Mouse (Mus musculus) right cerebral cortex, postnatal 10 days (tissue): Measurements from ENCODE around the gene Spint1.
A peak's percentile ranks its signal among the peaks of the same experiment; 100 is the strongest.

Experiments used
- DNase-seq, 2 experiments: peaks; one replicate each; pipeline ENCODE4 v3.0.0; 2021; ENCODE audit warnings: low spot score in 2 of 2

Spint1 gene

GRCm38 (mm10) chr2:119237210-119237870 is at the start of gene Spint1:
Spint1 (plus strand) TSS chr2:119237362.
- no peak for DNase-seq

- DNase-seq: peak; percentile 77 to 85
Measured at GRCm38 (mm10) chr2:119189029-119189710, 48.0 kb upstream of the Spint1 start.

GRCm38 (mm10) chr2:119190969-119191368 is 46.2 kb upstream of the Spint1 start:
- DNase-seq: no peak

GRCm38 (mm10) chr2:119194140-119194539 is 43.0 kb upstream of the Spint1 start:
- no peak for DNase-seq

- no peak for DNase-seq
Measured at GRCm38 (mm10) chr2:119196316-119197108, 40.6 kb upstream of the Spint1 start.

- no peak for DNase-seq
Measured at GRCm38 (mm10) chr2:119197493-119197892, 39.7 kb upstream of the Spint1 start.

- DNase-seq: no peak
Measured at GRCm38 (mm10) chr2:119198049-119198448, 39.1 kb upstream of the Spint1 start.

- DNase-seq: no peak
Measured at GRCm38 (mm10) chr2:119198934-119199333, 38.2 kb upstream of the Spint1 start.

- peak in 1 of 2 experiments; percentile 45 for DNase-seq
Measured at GRCm38 (mm10) chr2:119202914-119203453, 34.2 kb upstream of the Spint1 start.

- DNase-seq: no peak
Measured at GRCm38 (mm10) chr2:119203871-119204460, 33.2 kb upstream of the Spint1 start.

GRCm38 (mm10) chr2:119207961-119208343 is 29.2 kb upstream of the Spint1 start:
- DNase-seq: no peak

GRCm38 (mm10) chr2:119208344-119209175 is 28.6 kb upstream of the Spint1 start, which contains the start of the genes Zfyve19 and Dnajc17:
Zfyve19 (plus strand) TSS chr2:119208617.
Dnajc17 (minus strand) TSS chr2:119208795.
- DNase-seq: peak; percentile 99

- no peak for DNase-seq
Measured at GRCm38 (mm10) chr2:119209176-119209507, 28.0 kb upstream of the Spint1 start.

- DNase-seq: no peak
Measured at GRCm38 (mm10) chr2:119229775-119230704, 7.1 kb upstream of the Spint1 start, which contains the start of gene Ppp1r14d. Ppp1r14d (minus strand) TSS chr2:119229906.

GRCm38 (mm10) chr2:119236682-119237209 is 416 bp upstream of the Spint1 start:
- no peak for DNase-seq

- DNase-seq: peak in 1 of 2 experiments; percentile 35
Measured at GRCm38 (mm10) chr2:119237871-119238220, 684 bp downstream of the Spint1 start.

GRCm38 (mm10) chr2:119238671-119239070 is 1.5 kb downstream of the Spint1 start:
- no peak for DNase-seq

- DNase-seq: no peak
Measured at GRCm38 (mm10) chr2:119240075-119240818, 3.1 kb downstream of the Spint1 start.

GRCm38 (mm10) chr2:119240819-119241186 is 3.6 kb downstream of the Spint1 start:
- no peak for DNase-seq
